In the genomic region with DNA sequence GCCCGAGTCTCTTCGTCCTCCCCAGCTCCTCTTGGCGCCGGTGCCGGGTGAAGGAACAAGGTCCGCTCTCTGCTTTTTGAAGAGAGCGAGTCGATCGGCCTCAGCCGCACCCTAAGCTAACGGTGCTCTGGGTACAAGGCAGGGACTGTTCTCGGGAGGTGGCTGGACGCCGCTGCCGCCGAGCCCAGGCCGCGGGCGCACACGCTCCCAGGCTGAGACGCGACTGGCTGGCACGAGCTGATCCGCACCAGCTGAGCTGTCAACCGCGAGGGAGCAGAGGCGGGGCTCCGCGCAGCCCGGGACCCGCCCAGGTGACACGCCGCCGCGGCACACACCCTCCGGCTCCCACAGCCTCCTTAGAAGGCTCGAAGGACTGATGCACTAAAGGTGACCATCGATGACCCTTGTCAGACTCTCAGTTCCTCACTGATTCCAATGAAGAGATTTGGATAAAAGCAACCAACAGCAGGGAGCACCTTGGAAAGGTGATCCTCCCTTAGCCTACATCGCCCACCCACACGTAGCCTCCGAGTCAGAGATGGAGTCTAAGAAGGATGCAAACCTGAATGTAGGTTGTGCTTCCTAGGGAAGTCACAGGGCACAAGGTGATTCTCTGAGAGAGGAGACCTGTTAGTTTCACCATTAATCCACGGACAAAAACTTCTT, we compare ENCODE assay signal across 9 mouse cellular contexts. TPM values are rescaled to one million over a fixed set of nuclear protein-coding genes. Genes with fewer than 3 reads are reported as not detected.
DNase-seq lines count a peak whose midpoint lies in the region; ATAC-seq and TF ChIP-seq lines count a peak whose summit lies in the region.
"Had no signal": no experiment of that assay in that cellular context is flagged by ENCODE, and none has a peak within 500 bp of the region (broad histone marks: within the 10 kb centered on the region; RNA-seq: fewer than 3 reads in every experiment).

No protein-coding gene starts in this region.

- H3K9me3 ChIP-seq in limb, embryonic 15.5 days = no peaks in the 10 kb centered on the region
- H3K9me3 ChIP-seq in midbrain, embryonic 16.5 days (replicated peaks; ENCODE audit: control insufficient read depth, low read length, poor library complexity, severe bottlenecking) = no peaks in the 10 kb centered on the region

- peak overlapping the region; percentile 91 for H3K4me2 ChIP-seq in limb, embryonic 15.5 days
- H3K4me2 ChIP-seq in midbrain, embryonic 16.5 days (ENCODE audit: low read length) = peak overlapping the region; percentile 92

- peak; percentile 83 for ATAC-seq in limb, embryonic 15.5 days (ENCODE audit: insufficient number of reproducible peaks, low FRiP score, low TSS enrichment, low read depth)
- peak; percentile 93 for ATAC-seq in midbrain, embryonic 16.5 days

- 2% methylated on average over 42 of the region's 42 CpGs for WGBS in limb, embryonic 15.5 days
- 3% methylated on average over 42 of the region's 42 CpGs for WGBS in midbrain, embryonic 16.5 days

- peak; percentile 37 for DNase-seq in A20 (ENCODE audit: low read depth, low spot score)
- peak; percentile 62 to 75 for DNase-seq in heart, adult 9 months (ENCODE audit: low spot score in 2 of 2)
- peak; percentile 58 to 68 for DNase-seq in kidney, adult 8-10 months
- peak; percentile 27 to 43 for DNase-seq in spleen, postnatal 36 days (ENCODE audit: low spot score in 2 of 2)

- peaks cover 32% of the 10 kb centered on the region; the same call in 1 of the 2 replicates for H3K27me3 ChIP-seq in limb, embryonic 15.5 days
- peaks cover 4% of the 10 kb centered on the region for H3K27me3 ChIP-seq in midbrain, embryonic 16.5 days (ENCODE audit: control insufficient read depth, insufficient read depth, low read depth, low read length)

- peak overlapping the region; percentile 29; the same call in 1 of the 2 replicates for H3K9ac ChIP-seq in limb, embryonic 15.5 days
- peak overlapping the region; percentile 78 for H3K9ac ChIP-seq in midbrain, embryonic 16.5 days (ENCODE audit: low read depth, low read length)

- H3K4me3 ChIP-seq in bone marrow macrophage, adult 2 months (ENCODE audit: insufficient read depth, low read length) = peak overlapping the region; percentile 50
- H3K4me3 ChIP-seq in embryonic fibroblast, embryonic 13.5 days (ENCODE audit: insufficient read depth, low read length) = peak overlapping the region; percentile 56
- H3K4me3 ChIP-seq in limb, embryonic 15.5 days = peak overlapping the region; percentile 52
- H3K4me3 ChIP-seq in midbrain, embryonic 16.5 days (ENCODE audit: low read depth, low read length) = peak overlapping the region; percentile 64

- H3K4me1 ChIP-seq in bone marrow macrophage, adult 2 months (ENCODE audit: control insufficient read depth, insufficient read depth, low read length) = peaks cover 9% of the 10 kb centered on the region
- H3K4me1 ChIP-seq in embryonic fibroblast, embryonic 13.5 days (ENCODE audit: control insufficient read depth, insufficient read depth, low read length) = no peaks in the 10 kb centered on the region
- peaks cover 13% of the 10 kb centered on the region; the same call in 1 of the 2 replicates for H3K4me1 ChIP-seq in limb, embryonic 15.5 days
- peaks cover 10% of the 10 kb centered on the region for H3K4me1 ChIP-seq in midbrain, embryonic 16.5 days (ENCODE audit: control insufficient read depth, insufficient read depth, low read length)

- TF ChIP-seq CTCF in bone marrow macrophage, adult 2 months (IDR thresholded peaks at IDR 0.05; ENCODE audit: low read depth, low read length) = no peak
- TF ChIP-seq CTCF in embryonic fibroblast, embryonic 13.5 days (IDR thresholded peaks at IDR 0.05; ENCODE audit: borderline replicate concordance, insufficient read depth, low read length) = no peak

- no peak overlapping the region for H3K27ac ChIP-seq in bone marrow macrophage, adult 2 months (ENCODE audit: insufficient read depth, low read depth, low read length)
- H3K27ac ChIP-seq in embryonic fibroblast, embryonic 13.5 days (ENCODE audit: insufficient read depth, low read length) = no peak overlapping the region
- H3K27ac ChIP-seq in limb, embryonic 15.5 days = peak overlapping the region; percentile 79
- H3K27ac ChIP-seq in midbrain, embryonic 16.5 days (ENCODE audit: low read length) = peak overlapping the region; percentile 7; the same call in 1 of the 2 replicates

- TF ChIP-seq POLR2A in bone marrow macrophage, adult 2 months (IDR thresholded peaks at IDR 0.05; ENCODE audit: borderline replicate concordance, low read depth, low read length) = no peak
- peak; percentile 70 for TF ChIP-seq POLR2A in embryonic fibroblast, embryonic 13.5 days (IDR thresholded peaks at IDR 0.05; ENCODE audit: low read depth, low read length)

- H3K36me3 ChIP-seq in limb, embryonic 15.5 days = no peaks in the 10 kb centered on the region
- H3K36me3 ChIP-seq in midbrain, embryonic 16.5 days (ENCODE audit: control insufficient read depth, insufficient read depth, low read length) = no peaks in the 10 kb centered on the region
- H3K36me3 ChIP-seq: G1E had no signal

RNA-seq across cellular contexts. Expression of gene Pde4dip, which starts 20.4 kb away (rescaled TPM):
- polyA plus RNA-seq in bone marrow macrophage, adult 2 months (2012; ENCODE audit: insufficient read depth, insufficient read length, missing spikeins) = 14.8 and 16.6 TPM in 2 replicates
- 43.1 and 56.1 TPM in 2 replicates for polyA plus RNA-seq in embryonic fibroblast, embryonic 13.5 days (2011; ENCODE audit: insufficient read length, low read depth, missing spikeins)
- 33.6 and 48.9 TPM in 2 replicates for polyA plus RNA-seq in limb, embryonic 15.5 days (2015; fragmentation: Nextera tagmentation; extraction: Ambion mirVana)
- polyA plus RNA-seq in midbrain, embryonic 16.5 days (2015; fragmentation: Nextera tagmentation; extraction: Ambion mirVana) = 67.5 and 75.5 TPM in 2 replicates

RNA-seq across cellular contexts. Expression of gene Sec22b, which starts 32.8 kb away (rescaled TPM):
- polyA plus RNA-seq in bone marrow macrophage, adult 2 months (2012; ENCODE audit: insufficient read depth, insufficient read length, missing spikeins) = 69.9 and 70.9 TPM in 2 replicates
- 123 and 140 TPM in 2 replicates for polyA plus RNA-seq in embryonic fibroblast, embryonic 13.5 days (2011; ENCODE audit: insufficient read length, low read depth, missing spikeins)
- 180 and 181 TPM in 2 replicates for polyA plus RNA-seq in limb, embryonic 15.5 days (2015; fragmentation: Nextera tagmentation; extraction: Ambion mirVana)
- 86.9 and 94.8 TPM in 2 replicates for polyA plus RNA-seq in midbrain, embryonic 16.5 days (2015; fragmentation: Nextera tagmentation; extraction: Ambion mirVana)

Comparison
In these comparisons a context has a peak if more than half of its experiments do, and no peak if none do; other contexts are left out.
1. H3K27ac ChIP-seq: peak in limb, embryonic 15.5 days (single experiment) and midbrain, embryonic 16.5 days (single experiment); none in bone marrow macrophage, adult 2 months (single experiment) and embryonic fibroblast, embryonic 13.5 days (single experiment).
2. Peak in every context shown above with its lines, with median percentiles within 50 percentile points of each other: DNase-seq and H3K4me3 ChIP-seq.